Mouse (Mus musculus): ENCODE data around the gene Parp4.
A peak's percentile ranks its signal among the peaks of the same experiment; 100 is the strongest.

The Parp4 gene

DNA sequence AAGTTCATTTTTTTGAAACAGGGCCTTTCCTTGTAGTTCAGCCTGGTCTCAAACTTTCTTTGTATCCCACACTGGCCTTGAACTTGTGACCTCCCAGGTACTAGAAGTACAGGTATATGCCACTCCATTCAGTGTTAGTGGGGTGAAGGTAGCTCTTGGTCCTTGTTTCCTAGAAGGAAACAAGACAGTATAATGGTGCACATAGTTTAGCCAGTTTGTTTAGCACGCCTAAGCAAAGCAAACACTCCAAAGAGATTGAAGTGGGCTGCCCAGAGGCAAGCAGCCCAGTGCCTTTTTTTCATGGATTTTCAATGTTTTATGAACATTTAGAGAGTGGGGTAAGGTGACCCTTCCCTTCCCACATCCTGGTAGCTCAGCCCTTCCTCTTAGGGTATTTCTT, 42.1 kb downstream of the Parp4 start:
- no peak for DNase-seq

DNA sequence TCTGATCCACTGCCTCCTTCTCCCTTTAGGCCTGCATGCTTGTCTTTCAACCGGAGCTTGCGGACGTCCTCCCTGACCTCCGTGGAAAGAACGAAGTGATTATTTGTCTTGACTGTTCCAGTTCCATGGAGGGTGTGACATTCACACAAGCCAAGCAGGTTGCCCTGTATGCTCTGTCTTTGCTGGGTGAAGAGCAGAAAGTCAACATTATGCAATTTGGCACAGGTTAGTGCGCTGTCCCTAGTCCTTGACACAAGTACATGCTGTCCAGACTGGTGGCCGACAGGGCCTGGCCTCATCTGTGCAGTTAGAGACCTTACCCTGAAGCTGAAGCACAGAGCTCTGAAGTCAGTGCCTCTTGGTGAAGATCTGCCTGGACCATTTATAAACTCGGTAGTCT, 45.0 kb downstream of the Parp4 start:
- DNase-seq, result peak; percentile 18

DNA sequence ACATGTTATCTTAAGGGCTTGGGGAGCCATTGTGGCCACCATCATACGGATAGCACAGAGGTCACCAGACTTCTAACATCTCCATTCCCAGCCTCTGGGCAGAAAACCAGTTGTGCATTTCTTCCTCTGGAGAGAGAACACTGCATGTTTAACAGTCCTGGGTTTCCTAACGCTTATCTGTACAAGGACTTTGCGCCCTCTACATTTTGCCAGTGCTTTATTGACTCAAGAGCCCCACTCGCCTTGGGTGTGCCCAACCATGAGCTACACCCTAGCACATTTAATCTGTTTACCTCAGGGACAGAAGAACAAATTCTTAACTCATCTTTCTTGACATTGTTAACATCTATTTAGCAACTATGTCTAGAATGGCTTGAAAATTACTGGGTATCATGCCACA, 50.8 kb downstream of the Parp4 start:
- DNase-seq, result no peak

DNA sequence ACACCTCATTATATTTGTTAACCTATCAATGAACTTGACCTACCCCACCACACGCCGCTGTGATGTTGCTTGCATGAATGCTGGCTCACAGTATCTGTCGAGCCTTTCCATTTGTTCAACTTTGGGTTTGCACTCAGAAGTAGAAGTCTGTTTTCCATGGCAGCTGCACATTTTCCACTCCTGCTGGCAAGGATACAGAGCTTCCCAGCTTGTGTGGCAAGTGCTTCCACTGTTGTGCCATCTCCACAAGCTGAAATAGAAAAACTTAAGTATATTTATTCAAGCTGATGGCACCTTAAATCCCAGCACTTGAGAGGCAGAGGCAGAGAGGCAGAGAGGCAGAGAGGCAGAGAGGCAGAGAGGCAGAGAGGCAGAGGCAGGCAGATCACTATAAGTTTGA, 52.9 kb downstream of the Parp4 start:
- DNase-seq, result no peak

DNA sequence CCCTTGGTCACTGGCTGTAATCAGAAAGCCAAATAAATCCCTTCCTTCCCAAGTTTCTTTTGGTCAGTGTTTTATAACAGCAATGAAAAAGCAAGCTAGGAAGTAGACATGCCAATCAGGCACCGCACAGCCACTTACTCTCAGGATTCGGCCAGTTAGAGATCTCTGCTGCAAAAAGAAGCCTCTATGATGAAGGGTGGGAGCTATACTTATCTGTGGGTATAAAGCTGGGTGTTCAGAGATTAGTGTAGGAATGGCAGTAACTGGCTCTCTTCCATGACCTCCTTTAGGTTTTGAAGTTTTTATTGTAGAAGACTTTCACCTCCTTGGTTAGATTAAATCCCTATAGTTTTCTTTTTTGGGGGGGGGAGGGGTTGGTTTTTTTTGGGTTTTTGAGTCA, 55.7 kb downstream of the Parp4 start:
- DNase-seq, result no peak

DNA sequence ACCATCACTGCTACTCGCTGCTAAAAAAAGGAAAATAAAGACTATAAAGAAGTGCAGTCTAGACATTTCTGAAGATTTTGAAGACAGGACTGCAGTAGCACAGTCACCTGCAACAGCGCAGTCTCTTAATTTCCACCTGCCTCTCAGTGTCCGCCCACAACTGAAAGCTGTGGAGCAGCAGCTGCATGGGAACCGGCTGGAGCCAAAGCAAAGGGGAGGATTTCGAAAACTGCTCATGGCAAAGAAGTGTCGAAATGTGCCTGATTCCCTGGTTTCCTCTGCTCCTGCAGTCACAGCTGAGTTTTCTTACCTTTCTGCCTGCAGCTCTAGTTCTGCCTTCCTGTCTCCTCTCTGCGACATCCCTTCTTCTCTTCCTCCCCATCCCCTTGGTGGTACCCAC, 71.8 kb downstream of the Parp4 start:
- DNase-seq, result no peak

DNA sequence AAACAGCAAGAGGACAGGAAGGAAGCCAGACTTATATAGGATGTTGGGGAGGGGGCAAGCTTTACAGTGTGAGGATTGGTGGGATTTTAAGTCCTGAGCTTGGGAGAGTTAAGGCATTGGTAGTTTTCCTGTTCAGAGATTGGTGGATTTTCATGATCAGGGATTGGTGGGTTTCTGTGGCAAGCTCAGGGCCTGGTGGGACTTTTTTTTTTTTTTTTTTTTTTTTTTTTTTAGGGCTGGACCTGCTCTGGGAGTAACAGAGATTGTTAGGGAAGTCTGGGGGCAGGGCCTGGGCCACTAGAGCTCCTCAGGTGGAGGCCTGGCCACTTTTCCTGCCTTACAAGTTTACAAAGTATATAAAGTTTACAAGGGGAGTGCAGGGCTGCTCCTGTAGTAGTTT, 74.0 kb downstream of the Parp4 start:
- DNase-seq, result no peak

DNA sequence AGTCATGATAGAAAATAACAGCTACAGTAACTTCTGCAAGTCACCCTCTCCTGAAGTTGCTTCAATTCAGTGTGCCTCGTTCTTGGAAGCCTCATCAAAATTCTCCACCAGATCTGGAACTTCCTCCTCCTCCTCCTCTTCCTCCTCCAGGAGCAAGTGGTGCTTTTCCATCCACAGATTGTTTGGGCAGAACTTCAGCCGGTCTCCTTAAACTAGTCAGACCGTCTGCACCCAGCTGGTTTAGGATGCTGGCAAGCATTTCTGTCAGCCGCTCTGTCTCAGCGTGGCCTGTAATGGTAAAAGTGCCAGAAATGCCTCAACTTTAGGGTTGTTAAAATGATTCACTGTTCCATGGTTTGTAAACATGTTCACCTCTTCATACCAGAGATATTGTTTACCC, 90.2 kb downstream of the Parp4 start:
- no peak for DNase-seq

DNA sequence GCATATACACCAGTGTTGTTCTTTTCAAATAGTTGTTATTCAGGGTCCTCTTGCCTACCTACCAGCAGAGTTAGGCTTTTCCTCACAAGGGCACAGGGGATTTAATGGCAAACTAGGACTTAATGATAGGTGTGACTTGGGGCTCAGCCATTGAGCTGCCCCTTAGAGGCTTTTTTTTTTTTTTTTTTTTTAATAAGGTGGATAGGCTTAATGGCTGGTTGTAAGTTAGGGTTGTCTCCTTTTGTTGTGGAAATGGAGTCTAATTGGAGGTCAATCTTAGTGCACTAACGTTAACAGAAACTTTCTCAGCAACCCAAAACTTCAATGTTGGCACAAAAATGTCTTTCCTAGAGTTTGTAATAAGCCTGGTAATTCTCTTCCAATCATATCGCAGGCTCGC, 91.5 kb downstream of the Parp4 start:
- DNase-seq, result no peak

DNA sequence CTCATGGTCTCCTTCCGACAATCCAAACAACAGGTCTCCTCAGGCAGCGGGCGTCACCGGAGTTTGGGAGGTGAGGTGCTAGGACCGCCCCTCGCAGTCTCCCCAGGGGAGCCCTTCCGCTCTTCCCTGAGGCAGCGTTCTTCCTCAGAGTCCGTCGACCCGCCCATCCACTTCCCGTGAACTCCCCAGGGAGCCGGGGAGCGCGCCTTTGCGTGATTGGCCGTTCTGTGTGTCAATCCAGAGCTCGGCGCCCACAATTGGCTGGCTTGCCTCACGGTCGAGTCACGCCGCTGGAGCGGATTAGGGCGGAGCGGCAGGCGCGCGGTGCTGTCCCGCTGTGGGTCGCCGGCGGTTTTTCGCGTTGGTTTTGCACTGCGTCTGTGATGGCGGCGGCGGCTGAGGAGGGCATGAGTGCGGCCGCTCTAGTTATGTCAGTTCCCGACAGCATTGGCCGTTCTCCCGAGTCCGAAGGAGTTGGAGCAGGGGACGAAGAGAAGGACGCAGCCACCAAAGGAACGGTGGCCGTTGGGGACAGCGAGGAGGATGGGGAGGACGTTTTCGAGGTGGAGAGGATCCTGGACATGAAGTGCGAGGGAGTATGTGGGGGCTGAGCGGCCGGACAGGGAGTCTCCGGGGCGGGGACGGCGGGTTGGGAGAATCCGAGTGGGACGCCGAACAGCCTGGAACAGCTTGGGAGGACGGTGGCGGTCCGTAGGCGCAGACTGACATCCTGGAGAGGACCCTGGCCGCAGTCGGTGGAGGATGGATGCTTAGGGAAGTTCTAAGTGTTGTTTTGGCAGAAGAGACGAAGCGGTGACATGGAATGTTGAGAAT, 92.8 kb downstream of the Parp4 start, which contains the start of gene Mphosph8:
Mphosph8 (plus strand) TSS at position 280 of the 834 bp plus-strand sequence.
- peak; percentile 99 for DNase-seq

DNA sequence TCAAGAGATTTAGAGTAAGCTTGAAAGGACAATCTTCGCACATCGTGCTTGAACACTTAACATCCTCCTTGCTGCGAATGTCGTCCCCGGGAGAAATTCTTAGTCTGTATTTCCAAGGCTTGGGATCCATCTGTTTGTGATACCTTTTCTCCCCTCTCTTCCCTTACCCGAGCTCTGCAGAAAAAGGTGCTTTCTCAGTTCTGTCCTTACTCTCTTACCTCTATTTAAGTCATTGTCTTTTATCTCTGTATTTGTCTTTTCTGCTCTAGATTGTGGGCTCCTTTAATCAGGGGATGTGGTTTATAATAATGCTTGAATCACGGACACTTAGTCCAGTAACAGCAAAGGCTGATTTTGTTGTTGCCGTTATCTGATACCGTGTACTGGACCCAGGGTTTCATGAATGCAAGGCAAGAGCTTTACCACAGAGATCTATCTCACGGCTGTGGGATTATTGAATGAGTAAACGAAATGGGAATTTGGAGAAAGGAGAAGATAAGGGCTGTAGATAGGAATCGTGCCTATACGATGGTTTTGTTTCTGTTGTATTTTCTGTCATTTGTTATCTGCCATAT, 93.7 kb downstream of the Parp4 start:
- DNase-seq, result no peak

DNA sequence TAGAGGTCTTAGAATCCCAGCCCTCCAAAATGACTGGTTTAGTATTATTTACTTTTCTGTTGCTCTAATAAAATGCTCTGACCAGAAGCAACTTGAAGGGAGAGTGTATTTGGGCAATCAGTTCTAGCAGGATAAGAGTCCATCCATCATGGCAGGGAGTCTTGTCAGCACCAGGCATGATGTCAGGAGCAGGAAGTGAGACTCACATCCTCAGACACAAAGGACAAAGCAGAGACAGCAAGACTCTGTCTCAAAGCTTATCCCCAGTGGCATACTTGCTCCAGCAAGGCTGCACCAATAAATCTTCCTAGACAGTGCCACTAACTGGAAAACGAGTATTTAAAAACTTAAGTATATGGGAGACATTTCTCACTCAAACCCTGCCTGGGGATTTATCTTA, 110.0 kb downstream of the Parp4 start:
- no peak for DNase-seq

DNA sequence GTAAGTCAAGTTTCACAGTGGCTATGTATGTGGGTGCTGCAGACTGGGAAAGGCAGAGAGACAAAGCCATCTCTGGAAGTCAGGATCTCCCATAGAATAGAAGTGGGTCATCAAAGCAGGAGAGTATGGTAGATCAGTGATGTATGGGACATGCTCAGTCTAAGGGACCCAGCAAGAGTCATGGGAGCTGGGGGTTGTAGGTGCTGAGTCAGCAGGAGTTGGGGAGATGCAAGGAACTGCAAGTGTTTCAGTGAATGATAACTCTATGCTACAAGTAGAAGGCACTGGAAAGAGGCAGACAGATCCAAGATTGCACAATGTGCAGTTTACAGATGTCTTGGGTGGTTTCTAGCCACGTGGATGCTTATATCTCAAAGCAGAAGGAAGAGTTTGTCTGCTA, 113.7 kb downstream of the Parp4 start:
- DNase-seq, result no peak

DNA sequence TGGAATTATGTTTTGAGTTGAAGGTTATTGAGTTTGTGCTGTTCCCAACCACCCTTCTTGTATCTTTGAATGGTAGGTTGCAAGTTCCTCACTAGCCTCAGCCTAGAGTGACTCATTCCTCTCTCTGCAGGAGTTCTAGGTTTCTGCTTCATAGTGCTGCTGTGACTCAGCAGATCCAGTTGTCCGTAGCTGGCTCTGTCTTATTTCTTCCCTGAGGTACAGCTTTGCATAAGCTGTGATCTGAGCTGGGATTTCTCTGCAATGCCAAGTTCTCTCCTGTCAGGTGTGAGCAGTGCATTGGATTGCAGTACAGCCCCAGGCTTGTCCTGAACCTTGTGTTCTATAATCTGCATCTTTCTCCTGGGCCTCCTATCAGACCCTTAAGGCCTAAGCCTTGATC, 114.3 kb downstream of the Parp4 start:
- DNase-seq, result no peak

DNA sequence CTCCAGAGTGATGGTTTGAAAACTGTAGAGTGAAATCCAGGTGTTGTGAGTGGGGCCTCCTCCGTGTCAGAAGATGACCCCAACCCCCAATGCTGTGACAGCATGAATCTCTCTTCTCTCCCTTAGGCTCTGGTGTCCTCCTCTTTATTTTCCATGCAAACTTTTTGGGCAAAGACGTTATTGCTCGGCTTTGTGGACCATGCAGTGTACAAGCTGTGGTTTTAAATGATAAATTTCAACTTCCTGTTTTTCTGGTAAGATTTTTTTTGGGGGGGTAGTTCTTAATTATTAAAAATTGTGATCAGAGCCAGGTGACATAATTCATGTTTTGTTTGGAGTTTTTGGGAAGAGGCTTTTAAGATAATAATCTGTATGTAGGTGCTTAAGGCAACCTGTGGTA, 120.1 kb downstream of the Parp4 start:
- no peak for DNase-seq

DNA sequence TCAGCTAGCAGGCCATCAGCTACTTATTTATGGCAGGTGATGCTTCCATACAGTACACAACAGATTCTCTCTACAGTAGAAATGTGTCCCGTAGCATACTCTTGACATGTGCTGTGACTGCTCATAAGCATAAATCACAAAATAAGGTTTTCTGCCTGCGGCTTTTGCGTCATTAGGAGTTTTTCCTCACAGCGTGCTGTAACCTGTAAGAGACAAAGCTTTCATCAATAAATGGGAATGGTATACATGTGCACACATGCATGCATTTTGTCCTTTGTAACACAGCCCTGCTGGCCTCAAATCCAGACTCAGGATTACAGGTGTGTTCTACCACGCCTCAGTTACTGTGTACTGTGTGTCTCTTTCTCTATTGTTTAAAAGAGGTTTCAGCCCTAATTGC, 122.4 kb downstream of the Parp4 start:
- DNase-seq, result no peak

DNA sequence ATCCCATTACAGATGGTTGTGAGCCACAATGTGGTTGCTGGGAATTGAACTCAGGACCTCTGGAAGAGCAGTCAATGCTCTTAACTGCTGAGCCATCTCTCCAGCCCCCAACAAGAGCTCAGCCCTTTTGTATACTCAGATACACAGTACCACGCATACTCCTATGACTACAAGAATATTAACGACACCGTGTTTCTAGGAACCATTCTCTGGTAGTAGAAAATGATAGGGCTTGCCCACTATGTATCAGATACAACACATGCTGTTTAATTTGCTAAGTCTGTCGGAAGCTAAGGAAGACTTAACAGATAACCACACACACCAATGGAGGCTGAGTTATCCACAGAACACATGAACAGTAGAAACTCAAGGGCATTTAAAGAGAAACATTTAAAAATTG, 127.2 kb downstream of the Parp4 start:
- peak; percentile 17 for DNase-seq

DNA sequence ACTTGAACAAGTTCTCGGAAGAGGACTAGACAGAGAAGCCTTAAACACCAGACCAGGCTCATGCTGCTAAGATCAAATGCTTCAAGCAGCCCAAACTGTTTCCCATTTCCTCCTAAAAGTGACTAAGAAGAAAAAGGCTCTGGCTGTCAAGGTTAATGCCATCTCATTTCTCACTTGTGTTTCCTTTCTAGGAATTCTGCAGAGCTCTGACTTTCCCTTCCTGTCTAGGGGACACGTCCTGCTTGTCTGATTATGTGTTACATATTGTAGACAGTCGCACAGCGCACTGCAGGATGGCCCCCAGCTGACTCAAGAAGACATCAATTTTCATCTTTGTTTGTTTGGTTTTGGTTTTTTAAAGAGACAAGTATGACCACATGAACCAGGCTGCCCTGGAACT, 130.3 kb downstream of the Parp4 start:
- no peak for DNase-seq

All from liver (tissue).